Mouse (Mus musculus) heart, embryonic 16.5 days (tissue): ENCODE data around the gene Sec24a. TPM values are rescaled to one million over a fixed set of nuclear protein-coding genes. Genes with fewer than 3 reads are reported as not detected.
"Not testable (repeated sequence)": the region's sequence is repeated elsewhere in the genome, so short reads cannot be mapped to it uniquely, and the experiment has no call there.

Experiments
- ATAC-seq: fragments of 200-750 bp; cut with Nextera tagmentation; replicated peaks from 2 replicates; pipeline ENCODE4 v1.8.0; 2017; ENCODE audit warnings: moderate number of reproducible peaks; ENCODE audit not compliant: insufficient read depth, low FRiP score; ENCODE audit errors: extremely low read depth
- H3K27ac ChIP-seq: fragments of 300-500 bp; sonication (generic); 2 replicates; pipeline ENCODE4 v1.5.1; 2014; ENCODE audit warnings: mild to moderate bottlenecking, low read length, control low read depth, moderate library complexity
- H3K27me3 ChIP-seq: fragments of 300-500 bp; sonication (generic); 2 replicates; pipeline ENCODE4 v1.6.1; 2014; ENCODE audit warnings: low read length, mixed read lengths; ENCODE audit not compliant: control insufficient read depth, insufficient read depth
- H3K36me3 ChIP-seq: fragments of 300-500 bp; sonication (generic); 2 replicates; pipeline ENCODE4 v1.6.1; 2014; ENCODE audit not compliant: control insufficient read depth, insufficient read depth
- H3K4me1 ChIP-seq: fragments of 300-500 bp; sonication (generic); 2 replicates; pipeline ENCODE4 v1.6.1; 2014; ENCODE audit warnings: low read length, mixed read lengths; ENCODE audit not compliant: control insufficient read depth, insufficient read depth
- H3K4me2 ChIP-seq: fragments of 300-500 bp; sonication (generic); 2 replicates; pipeline ENCODE4 v1.6.1; 2014; ENCODE audit warnings: low read depth, mild to moderate bottlenecking, control low read depth, low read length
- H3K4me3 ChIP-seq: fragments of 300-500 bp; sonication (generic); 2 replicates; pipeline ENCODE4 v1.5.1; 2014; ENCODE audit warnings: mild to moderate bottlenecking, control low read depth, low read length
- H3K9ac ChIP-seq: fragments of 300-500 bp; sonication (generic); 2 replicates; pipeline ENCODE4 v1.6.1; 2014; ENCODE audit warnings: low read length, control low read depth
- H3K9me3 ChIP-seq: fragments of 300-500 bp; sonication (generic); replicated peaks from 2 replicates; pipeline ENCODE4 v1.6.1; 2016; ENCODE audit warnings: low read length; ENCODE audit not compliant: control insufficient read depth
- WGBS: fragments of 180-500 bp; shearing (Covaris S2); extraction: QIAGEN DNeasy Blood & Tissue Kit; methylation state at CpG from one replicate; pipeline ENCODE4 v1.1.7; 2014; 5-methylcytosine and 5-hydroxymethylcytosine counted together
- polyA plus RNA-seq: library from polyadenylated mRNA; unstranded; fragments of >200 nt; fragmentation: Nextera tagmentation; extraction: Ambion mirVana; gene quantifications from 2 replicates; pipeline ENCODE4 v1.2.1, GENCODE M21; 2015

Gene Sec24a
- polyA plus RNA-seq, 1 experiment from 2014 or later: 10.7 TPM

- ATAC-seq: no peak
- no peak overlapping the region for H3K4me3 ChIP-seq
- 84% methylated on average over 4 of the region's 4 CpGs for WGBS
- no peaks in the 10 kb centered on the region for H3K9me3 ChIP-seq
- no peaks in the 10 kb centered on the region for H3K36me3 ChIP-seq
- H3K9ac ChIP-seq: no peak overlapping the region
- H3K27me3 ChIP-seq: no peaks in the 10 kb centered on the region
- peaks cover 7% of the 10 kb centered on the region for H3K4me1 ChIP-seq
- peak overlapping the region; percentile 76; the same call in 1 of the 2 replicates for H3K4me2 ChIP-seq
- no peak overlapping the region for H3K27ac ChIP-seq
Measured at GRCm38 (mm10) chr11:51764816-51765215, 1.4 kb upstream of the Sec24a start.

GRCm38 (mm10) chr11:51763955-51764354 is 521 bp upstream of the Sec24a start:
- no peaks in the 10 kb centered on the region for H3K9me3 ChIP-seq
- H3K4me1 ChIP-seq: peaks cover 7% of the 10 kb centered on the region
- H3K4me3 ChIP-seq: peak overlapping the region; percentile 68
- no peak for ATAC-seq
- H3K36me3 ChIP-seq: no peaks in the 10 kb centered on the region
- H3K4me2 ChIP-seq: peak overlapping the region; percentile 76
- 4% methylated on average over 13 of the region's 13 CpGs for WGBS
- peak overlapping the region; percentile 76 for H3K9ac ChIP-seq
- H3K27me3 ChIP-seq: no peaks in the 10 kb centered on the region
- no peak overlapping the region for H3K27ac ChIP-seq

- ATAC-seq: no peak
- Histone ChIP-seq H3K9me3 (no peaks in the 10 kb centered on the region), H3K9ac (no peak overlapping the region), H3K4me3 (no peak overlapping the region), H3K36me3 (no peaks in the 10 kb centered on the region), H3K27me3 (no peaks in the 10 kb centered on the region), H3K4me1 (peaks cover 7% of the 10 kb centered on the region), H3K27ac (no peak overlapping the region), H3K4me2 (no peak overlapping the region)
- 70% methylated on average over 5 of the region's 5 CpGs for WGBS
Measured at GRCm38 (mm10) chr11:51761241-51761640, 2.2 kb downstream of the Sec24a start.

GRCm38 (mm10) chr11:51759941-51760657 is 3.3 kb downstream of the Sec24a start:
- Histone ChIP-seq H3K9me3 (no peaks in the 10 kb centered on the region), H3K27me3 (no peaks in the 10 kb centered on the region), H3K9ac (no peak overlapping the region), H3K4me3 (no peak overlapping the region), H3K27ac (no peak overlapping the region), H3K36me3 (no peaks in the 10 kb centered on the region), H3K4me2 (no peak overlapping the region), H3K4me1 (peaks cover 11% of the 10 kb centered on the region)
- ATAC-seq: no peak
- WGBS: 73% methylated on average over 6 of the region's 6 CpGs

- Histone ChIP-seq H3K9ac (no peak overlapping the region), H3K36me3 (no peaks in the 10 kb centered on the region), H3K4me2 (no peak overlapping the region), H3K4me3 (no peak overlapping the region), H3K27ac (no peak overlapping the region), H3K27me3 (no peaks in the 10 kb centered on the region), H3K9me3 (no peaks in the 10 kb centered on the region), H3K4me1 (peaks cover 12% of the 10 kb centered on the region)
- no peak for ATAC-seq
- WGBS: 76% methylated on average over 2 of the region's 2 CpGs
Measured at GRCm38 (mm10) chr11:51759251-51759650, 4.2 kb downstream of the Sec24a start.

GRCm38 (mm10) chr11:51758207-51758606 is 5.2 kb downstream of the Sec24a start:
- not testable (repeated sequence) for ATAC-seq, H3K9me3 ChIP-seq
- WGBS: 86% methylated on average over 5 of the region's 5 CpGs

GRCm38 (mm10) chr11:51757625-51758024 is 5.8 kb downstream of the Sec24a start:
- Histone ChIP-seq H3K36me3 (no peaks in the 10 kb centered on the region), H3K4me2 (no peak overlapping the region), H3K4me3 (no peak overlapping the region), H3K9me3 (no peaks in the 10 kb centered on the region), H3K27me3 (no peaks in the 10 kb centered on the region), H3K27ac (no peak overlapping the region), H3K9ac (no peak overlapping the region), H3K4me1 (peaks cover 15% of the 10 kb centered on the region)
- no peak for ATAC-seq
- 87% methylated on average over 5 of the region's 5 CpGs for WGBS

More at GRCm38 (mm10) chr11:51758207-51758606, 5.2 kb downstream of the Sec24a start:
- not testable (repeated sequence) for H3K9ac ChIP-seq, H3K27ac ChIP-seq, H3K27me3 ChIP-seq, H3K4me2 ChIP-seq, H3K4me3 ChIP-seq, H3K36me3 ChIP-seq
- H3K4me1 ChIP-seq: peaks cover 15% of the 10 kb centered on the region

GRCm38 (mm10) chr11:51757023-51757422 is 6.4 kb downstream of the Sec24a start:
- H3K27me3 ChIP-seq: no peaks in the 10 kb centered on the region
- no peak for ATAC-seq
- peak overlapping the region; percentile 91 for H3K4me3 ChIP-seq
- no peaks in the 10 kb centered on the region for H3K36me3 ChIP-seq
- H3K4me1 ChIP-seq: peaks cover 15% of the 10 kb centered on the region
- WGBS: 75% methylated on average over 11 of the region's 11 CpGs
- H3K9me3 ChIP-seq: no peaks in the 10 kb centered on the region
- peak overlapping the region; percentile 90 for H3K4me2 ChIP-seq
- H3K9ac ChIP-seq: peak overlapping the region; percentile 94
- H3K27ac ChIP-seq: peak overlapping the region; percentile 64

GRCm38 (mm10) chr11:51756352-51756771 is 7.1 kb downstream of the Sec24a start:
- Histone ChIP-seq H3K27ac (peak overlapping the region; percentile 64), H3K9me3 (no peaks in the 10 kb centered on the region), H3K9ac (peak overlapping the region; percentile 94), H3K36me3 (no peaks in the 10 kb centered on the region), H3K4me1 (peaks cover 17% of the 10 kb centered on the region), H3K27me3 (no peaks in the 10 kb centered on the region), H3K4me3 (peak overlapping the region; percentile 91), H3K4me2 (peak overlapping the region; percentile 90)
- peak; percentile 99 for ATAC-seq
- 0% methylated on average over 38 of the region's 41 CpGs for WGBS
